Mouse (Mus musculus) heart, embryonic 16.5 days (tissue): ENCODE results near the gene Fancd2. TPM values are rescaled to one million over a fixed set of nuclear protein-coding genes. Genes with fewer than 3 reads are reported as not detected.

Source experiments
- ATAC-seq: fragments of 200-750 bp; cut with Nextera tagmentation; replicated peaks from 2 replicates; pipeline ENCODE4 v1.8.0; 2017; ENCODE audit warnings: moderate number of reproducible peaks; ENCODE audit not compliant: insufficient read depth, low FRiP score; ENCODE audit errors: extremely low read depth
- H3K27ac ChIP-seq: fragments of 300-500 bp; sonication (generic); 2 replicates; pipeline ENCODE4 v1.5.1; 2014; ENCODE audit warnings: mild to moderate bottlenecking, low read length, control low read depth, moderate library complexity
- H3K27me3 ChIP-seq: fragments of 300-500 bp; sonication (generic); 2 replicates; pipeline ENCODE4 v1.6.1; 2014; ENCODE audit warnings: low read length, mixed read lengths; ENCODE audit not compliant: control insufficient read depth, insufficient read depth
- H3K36me3 ChIP-seq: fragments of 300-500 bp; sonication (generic); 2 replicates; pipeline ENCODE4 v1.6.1; 2014; ENCODE audit not compliant: control insufficient read depth, insufficient read depth
- H3K4me1 ChIP-seq: fragments of 300-500 bp; sonication (generic); 2 replicates; pipeline ENCODE4 v1.6.1; 2014; ENCODE audit warnings: low read length, mixed read lengths; ENCODE audit not compliant: control insufficient read depth, insufficient read depth
- H3K4me2 ChIP-seq: fragments of 300-500 bp; sonication (generic); 2 replicates; pipeline ENCODE4 v1.6.1; 2014; ENCODE audit warnings: low read depth, mild to moderate bottlenecking, control low read depth, low read length
- H3K4me3 ChIP-seq: fragments of 300-500 bp; sonication (generic); 2 replicates; pipeline ENCODE4 v1.5.1; 2014; ENCODE audit warnings: mild to moderate bottlenecking, control low read depth, low read length
- H3K9ac ChIP-seq: fragments of 300-500 bp; sonication (generic); 2 replicates; pipeline ENCODE4 v1.6.1; 2014; ENCODE audit warnings: low read length, control low read depth
- H3K9me3 ChIP-seq: fragments of 300-500 bp; sonication (generic); replicated peaks from 2 replicates; pipeline ENCODE4 v1.6.1; 2016; ENCODE audit warnings: low read length; ENCODE audit not compliant: control insufficient read depth
- WGBS: fragments of 180-500 bp; shearing (Covaris S2); extraction: QIAGEN DNeasy Blood & Tissue Kit; methylation state at CpG from one replicate; pipeline ENCODE4 v1.1.7; 2014; 5-methylcytosine and 5-hydroxymethylcytosine counted together
- polyA plus RNA-seq: library from polyadenylated mRNA; unstranded; fragments of >200 nt; fragmentation: Nextera tagmentation; extraction: Ambion mirVana; gene quantifications from 2 replicates; pipeline ENCODE4 v1.2.1, GENCODE M21; 2015

Fancd2 gene
- polyA plus RNA-seq, 1 experiment from 2014 or later: 8.4 TPM

DNA sequence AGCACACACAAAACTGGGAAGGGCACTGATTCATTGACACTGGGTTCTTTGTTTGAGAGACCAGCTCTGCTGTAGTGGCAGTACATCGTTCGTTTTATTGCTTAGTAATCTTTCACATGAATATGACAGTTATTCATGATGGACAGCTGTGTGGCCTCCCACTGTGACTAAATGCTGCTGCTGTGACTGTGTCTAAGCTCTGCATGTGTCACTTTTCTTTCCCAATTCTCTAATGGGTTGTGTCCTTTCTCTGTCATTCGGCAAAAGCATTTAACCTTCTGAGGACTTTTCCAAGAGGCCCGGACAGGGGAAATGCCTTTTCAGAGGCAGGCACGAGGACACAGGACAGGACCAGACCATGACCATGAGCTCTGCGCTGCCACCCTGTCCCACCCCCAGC, 17.5 kb upstream of the Fancd2 start:
- Histone ChIP-seq H3K36me3 (peaks cover 54% of the 10 kb centered on the region), H3K9ac (no peak overlapping the region), H3K4me2 (no peak overlapping the region), H3K27me3 (no peaks in the 10 kb centered on the region), H3K27ac (no peak overlapping the region), H3K9me3 (0 out of 2 replicates have a peak, but pooled peaks cover 3% of the 10 kb centered on the region), H3K4me1 (no peaks in the 10 kb centered on the region), H3K4me3 (no peak overlapping the region)
- WGBS: 89% methylated on average over 6 of the region's 6 CpGs
- ATAC-seq: no peak

DNA sequence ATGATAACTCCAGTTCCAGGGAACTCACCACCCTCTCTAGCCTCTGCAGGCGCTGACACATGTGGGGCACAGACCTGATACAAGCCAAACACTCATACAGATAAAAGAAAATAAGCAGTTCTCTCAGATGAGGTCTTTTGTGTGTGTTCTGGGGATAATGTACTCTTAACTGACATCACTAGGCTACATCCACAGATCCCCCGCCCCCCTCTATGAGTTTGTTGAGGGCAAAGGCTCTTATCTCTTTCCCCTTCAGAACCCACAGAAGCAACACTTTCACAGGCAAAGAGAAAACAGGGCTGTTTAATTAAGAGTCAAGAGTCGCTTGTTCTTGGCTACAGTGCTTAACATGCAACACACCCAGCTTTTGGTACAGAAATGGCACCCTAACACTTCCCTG, 16.9 kb upstream of the Fancd2 start:
- no peak for ATAC-seq
- Histone ChIP-seq H3K4me2 (no peak overlapping the region), H3K27me3 (no peaks in the 10 kb centered on the region), H3K27ac (no peak overlapping the region), H3K4me3 (no peak overlapping the region), H3K4me1 (no peaks in the 10 kb centered on the region), H3K9ac (no peak overlapping the region), H3K9me3 (0 out of 2 replicates have a peak, but pooled peaks cover 3% of the 10 kb centered on the region), H3K36me3 (peaks cover 60% of the 10 kb centered on the region)
- WGBS: 94% methylated on average over 3 of the region's 3 CpGs

DNA sequence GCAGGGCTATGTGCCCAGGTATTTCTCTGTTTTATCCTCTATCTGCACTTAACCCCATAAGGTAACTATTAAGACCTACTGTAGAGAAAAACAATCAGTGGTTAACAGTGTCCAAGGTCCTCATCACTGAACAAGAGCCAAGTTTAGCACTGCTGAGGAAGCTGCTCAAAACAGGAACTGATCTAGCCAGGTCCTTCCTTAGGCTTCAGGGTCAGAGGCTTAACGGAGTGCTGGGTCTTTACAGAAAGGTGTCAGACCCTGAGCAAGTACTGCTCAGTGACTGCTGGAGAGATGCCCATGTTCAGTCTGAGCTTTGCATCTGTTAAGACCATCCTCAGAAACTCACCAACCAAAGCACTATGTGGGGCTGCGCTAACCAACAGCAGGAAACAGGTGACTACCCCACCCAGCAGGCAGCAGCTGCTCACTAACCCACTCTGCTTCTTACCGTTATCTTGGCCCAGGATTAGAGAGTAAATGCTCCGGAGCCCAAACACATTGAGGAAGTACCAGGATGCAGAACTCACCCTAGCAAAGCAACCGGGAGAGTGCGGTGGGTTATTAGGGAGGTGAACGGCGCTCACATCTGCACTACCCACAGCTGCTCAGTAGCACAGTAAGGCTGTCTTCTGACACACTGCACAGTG, 13.9 kb upstream of the Fancd2 start:
- peak; percentile 52 for ATAC-seq
- Histone ChIP-seq H3K4me3 (no peak overlapping the region), H3K36me3 (peaks cover 84% of the 10 kb centered on the region), H3K4me2 (no peak overlapping the region), H3K4me1 (no peaks in the 10 kb centered on the region), H3K27ac (peak overlapping the region; percentile 5; the same call in 1 of the 2 replicates), H3K9ac (no peak overlapping the region), H3K27me3 (no peaks in the 10 kb centered on the region), H3K9me3 (no peaks in the 10 kb centered on the region)
- 82% methylated on average over 8 of the region's 8 CpGs for WGBS

DNA sequence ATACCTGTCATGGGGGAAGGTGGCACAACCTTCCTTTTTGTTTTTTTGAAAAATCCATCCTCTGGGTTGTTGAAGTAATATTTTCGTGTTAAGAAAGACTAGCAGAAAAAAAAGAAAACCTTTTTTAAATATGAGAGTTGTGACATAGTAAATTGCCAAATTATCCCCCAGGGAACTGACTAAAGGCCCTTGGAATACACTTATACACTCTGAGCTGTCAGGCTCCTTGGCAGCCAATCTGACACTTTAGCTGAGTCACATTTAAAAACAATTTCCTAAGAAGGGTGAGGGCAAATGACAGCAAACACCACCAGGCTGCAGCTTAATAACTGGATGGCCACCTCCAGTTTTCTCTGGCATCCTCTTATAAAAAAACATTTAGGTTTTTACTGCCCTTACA, 9.2 kb upstream of the Fancd2 start:
- Histone ChIP-seq H3K27me3 (no peaks in the 10 kb centered on the region), H3K9me3 (no peaks in the 10 kb centered on the region), H3K9ac (no peak overlapping the region), H3K4me2 (no peak overlapping the region), H3K4me3 (no peak overlapping the region), H3K4me1 (no peaks in the 10 kb centered on the region), H3K27ac (no peak overlapping the region), H3K36me3 (peaks cover 55% of the 10 kb centered on the region)
- ATAC-seq: no peak
- WGBS: 65% methylated on average over 1 of the region's 1 CpGs

DNA sequence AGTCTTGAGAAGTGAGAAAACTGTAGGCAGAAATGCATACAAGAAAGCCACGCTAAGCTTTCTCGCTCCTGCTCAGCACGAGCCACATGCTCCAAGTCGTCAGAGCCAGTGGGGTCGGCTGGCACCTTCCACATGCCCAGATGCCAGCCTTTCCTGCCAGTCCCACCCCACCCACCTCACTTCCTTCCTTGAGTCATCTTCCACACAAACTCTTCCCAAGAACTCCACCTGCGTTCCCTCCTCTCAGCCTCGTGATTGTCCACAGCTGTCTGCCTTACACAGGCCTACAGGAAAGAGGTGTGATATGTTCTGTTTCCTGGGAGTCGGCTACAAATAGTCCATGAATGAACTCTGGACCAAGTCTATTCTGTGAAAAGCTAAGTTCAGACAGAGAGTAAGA, 8.1 kb upstream of the Fancd2 start:
- H3K4me3 ChIP-seq: no peak overlapping the region
- H3K36me3 ChIP-seq: peaks cover 46% of the 10 kb centered on the region
- H3K4me2 ChIP-seq: no peak overlapping the region
- H3K27ac ChIP-seq: no peak overlapping the region
- H3K27me3 ChIP-seq: no peaks in the 10 kb centered on the region
- no peaks in the 10 kb centered on the region for H3K4me1 ChIP-seq
- no peak overlapping the region for H3K9ac ChIP-seq
- no peak for ATAC-seq
- H3K9me3 ChIP-seq: no peaks in the 10 kb centered on the region
- WGBS: 76% methylated on average over 8 of the region's 8 CpGs

DNA sequence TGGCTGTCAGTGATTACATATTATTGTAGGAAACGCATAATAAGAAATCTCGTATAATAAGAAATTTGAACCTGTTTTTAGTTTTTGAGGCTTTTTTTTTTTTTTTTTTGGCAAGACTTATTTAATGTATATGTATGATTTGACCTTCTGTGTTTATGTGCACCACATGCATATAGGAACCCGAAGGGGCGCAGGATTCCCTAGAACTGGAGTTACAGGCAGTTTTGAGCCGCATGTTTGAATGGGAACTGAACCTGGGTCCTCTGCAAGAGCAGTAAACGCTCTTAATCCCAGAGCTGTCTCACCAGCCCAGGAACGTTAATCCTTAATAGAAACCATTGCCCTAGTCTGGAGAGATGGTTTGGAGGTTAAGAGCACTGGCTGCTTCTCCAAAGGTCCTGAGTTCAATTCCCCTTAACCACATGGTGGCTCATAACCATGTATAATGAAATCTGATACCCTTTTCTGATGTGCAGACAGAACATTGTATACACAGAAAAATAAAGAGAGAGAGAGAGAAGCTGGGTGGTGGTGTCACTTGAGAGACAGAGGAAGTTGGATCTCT, 440 bp downstream of the Fancd2 start:
- Histone ChIP-seq H3K4me2 (peak overlapping the region; percentile 72), H3K9ac (peak overlapping the region; percentile 86), H3K4me1 (peaks cover 10% of the 10 kb centered on the region), H3K27ac (no peak overlapping the region; the same call in 1 of the 2 replicates), H3K27me3 (no peaks in the 10 kb centered on the region), H3K9me3 (no peaks in the 10 kb centered on the region), H3K36me3 (no peaks in the 10 kb centered on the region), H3K4me3 (peak overlapping the region; percentile 90)
- WGBS: 8% methylated on average over 7 of the region's 7 CpGs
- no peak for ATAC-seq

DNA sequence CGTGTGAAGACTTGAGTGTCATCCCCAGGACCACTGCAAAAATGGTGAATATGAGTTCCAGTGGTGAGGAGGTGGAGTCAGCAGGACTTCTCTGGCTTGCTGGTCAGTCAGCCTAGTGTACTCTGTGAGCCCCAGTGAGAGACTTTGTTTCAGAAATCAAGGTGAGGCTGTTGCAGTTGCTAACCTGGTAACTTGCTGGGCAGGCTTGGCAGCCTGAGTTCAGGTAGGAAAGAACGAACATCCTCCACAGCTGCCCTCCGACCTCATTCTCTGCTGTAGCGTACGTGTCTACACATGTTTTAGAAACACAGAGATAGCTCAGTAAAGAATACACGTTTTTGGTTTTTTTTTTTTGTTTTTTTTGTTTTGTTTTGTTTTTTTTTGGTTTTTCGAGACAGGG, 3.4 kb downstream of the Fancd2 start:
- H3K4me2 ChIP-seq: no peak overlapping the region
- no peaks in the 10 kb centered on the region for H3K9me3 ChIP-seq
- 79% methylated on average over 7 of the region's 7 CpGs for whole genome bisulfite sequencing
- H3K36me3 ChIP-seq: 0 out of 2 replicates have a peak, but pooled peaks cover 3% of the 10 kb centered on the region
- H3K4me1 ChIP-seq: peaks cover 10% of the 10 kb centered on the region
- no peaks in the 10 kb centered on the region for H3K27me3 ChIP-seq
- H3K27ac ChIP-seq: no peak overlapping the region
- no peak for ATAC-seq
- no peak overlapping the region for H3K4me3 ChIP-seq
- no peak overlapping the region for H3K9ac ChIP-seq

DNA sequence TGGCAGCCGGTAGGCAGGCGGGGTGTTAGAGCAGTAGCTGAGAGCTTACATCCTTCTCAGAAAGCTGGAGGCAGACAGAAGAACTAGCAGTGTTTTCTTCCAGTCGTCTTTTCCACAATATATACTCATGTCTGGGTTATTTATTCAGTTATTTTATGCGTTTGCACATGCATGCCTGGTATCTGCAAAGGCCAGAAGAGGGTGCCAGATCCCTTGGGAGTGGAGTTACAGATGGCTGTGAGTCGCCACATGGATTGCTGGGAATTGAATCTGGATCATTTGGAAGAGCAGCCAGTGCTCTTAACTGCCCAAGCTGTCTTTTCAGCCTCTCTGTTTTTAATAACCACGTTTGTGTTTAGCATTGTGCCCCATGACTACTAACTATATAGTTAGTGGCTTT, 10.1 kb downstream of the Fancd2 start:
- H3K4me1 ChIP-seq: no peaks in the 10 kb centered on the region
- H3K9ac ChIP-seq: no peak overlapping the region
- H3K36me3 ChIP-seq: peaks cover 3% of the 10 kb centered on the region; the same call in 1 of the 2 replicates
- no peaks in the 10 kb centered on the region for H3K27me3 ChIP-seq
- WGBS: 84% methylated on average over 6 of the region's 6 CpGs
- no peak for ATAC-seq
- no peak overlapping the region for H3K27ac ChIP-seq
- H3K4me2 ChIP-seq: no peak overlapping the region
- H3K9me3 ChIP-seq: no peaks in the 10 kb centered on the region
- no peak overlapping the region for H3K4me3 ChIP-seq

DNA sequence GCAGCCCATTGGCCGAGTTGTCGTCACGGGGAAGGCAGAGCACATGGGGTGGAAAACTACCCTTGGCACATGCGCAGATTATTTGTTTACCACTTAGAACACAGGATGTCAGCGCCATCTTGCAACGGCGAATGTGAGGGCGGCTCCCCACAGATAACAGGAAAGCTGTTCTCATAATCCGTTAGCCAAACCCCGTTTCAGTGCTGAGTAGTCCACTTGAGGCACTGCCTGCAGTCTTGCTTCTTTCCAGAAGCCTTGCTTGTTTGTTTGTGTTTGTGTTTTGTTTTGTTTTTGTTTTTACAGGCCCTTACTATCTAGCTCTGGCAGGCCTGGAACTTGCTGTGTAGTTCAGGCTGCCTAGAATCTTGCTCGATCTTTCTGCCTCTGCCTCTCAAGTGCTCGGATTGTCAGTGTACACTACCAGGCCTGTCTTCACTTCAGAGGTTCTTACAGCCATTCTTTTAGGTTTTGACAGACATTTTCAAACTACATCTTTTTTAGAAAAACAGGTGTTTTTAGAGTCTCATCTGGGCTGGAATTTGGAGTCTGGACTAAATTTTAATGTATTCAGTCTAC, 12.5 kb downstream of the Fancd2 start:
- no peak overlapping the region for H3K4me3 ChIP-seq
- H3K36me3 ChIP-seq: no peaks in the 10 kb centered on the region; the same call in 1 of the 2 replicates
- 83% methylated on average over 8 of the region's 12 CpGs for WGBS
- ATAC-seq: no peak
- no peaks in the 10 kb centered on the region for H3K4me1 ChIP-seq
- no peak overlapping the region for H3K27ac ChIP-seq
- no peaks in the 10 kb centered on the region for H3K27me3 ChIP-seq
- no peaks in the 10 kb centered on the region for H3K9me3 ChIP-seq
- H3K4me2 ChIP-seq: no peak overlapping the region
- H3K9ac ChIP-seq: no peak overlapping the region
